Mouse (Mus musculus) thymus, adult 2 months (tissue): ENCODE data around the gene Gja8. TPM values are rescaled to one million over a fixed set of nuclear protein-coding genes. Genes with fewer than 3 reads are reported as not detected.

Experiments used
- DNase-seq: peaks from one replicate; pipeline ENCODE4 v3.0.0; 2021
- H3K27ac ChIP-seq: fragments of 200-500 bp; 2 replicates; pipeline ENCODE4 v1.5.1; 2012; ENCODE audit warnings: low read length, control low read depth; ENCODE audit not compliant: control insufficient read depth, insufficient read depth
- H3K27me3 ChIP-seq: fragments of 200-500 bp; 2 replicates; pipeline ENCODE4 v1.6.1; 2012; ENCODE audit warnings: mild to moderate bottlenecking, low read length, moderate library complexity, mixed read lengths; ENCODE audit not compliant: control insufficient read depth, insufficient read depth
- H3K36me3 ChIP-seq: fragments of 200-500 bp; 2 replicates; pipeline ENCODE4 v1.6.1; 2012; ENCODE audit warnings: mild to moderate bottlenecking, low read length, moderate library complexity; ENCODE audit not compliant: control insufficient read depth, insufficient read depth
- H3K4me1 ChIP-seq: fragments of 200-500 bp; replicated peaks from 2 replicates; pipeline ENCODE4 v1.6.1; 2012; ENCODE audit warnings: low read length; ENCODE audit not compliant: control insufficient read depth, insufficient read depth
- H3K4me3 ChIP-seq: fragments of 200-500 bp; 2 replicates; pipeline ENCODE4 v1.5.1; 2012; ENCODE audit warnings: mild to moderate bottlenecking, low read length, control low read depth, moderate library complexity; ENCODE audit not compliant: control insufficient read depth, insufficient read depth
- CTCF ChIP-seq: fragments of 200-500 bp; IDR thresholded peaks from 2 replicates; pipeline ENCODE4 v1.5.1; 2012; ENCODE audit warnings: mild to moderate bottlenecking, control low read depth, low read length, moderate library complexity, borderline replicate concordance; ENCODE audit not compliant: control insufficient read depth, poor library complexity, insufficient read depth; ENCODE audit errors: extremely low read depth
- POLR2A ChIP-seq: fragments of 200-500 bp; IDR thresholded peaks from 2 replicates; pipeline ENCODE4 v1.6.1; 2012; ENCODE audit warnings: mild to moderate bottlenecking, low read length, control low read depth, moderate library complexity; ENCODE audit not compliant: control insufficient read depth, poor library complexity, insufficient read depth; ENCODE audit errors: extremely low read depth
- WGBS: fragments of 180-500 bp; shearing (Covaris S2); methylation state at CpG from one replicate; pipeline ENCODE4 v1.1.7; 2018; 5-methylcytosine and 5-hydroxymethylcytosine counted together
- polyA plus RNA-seq: library from polyadenylated mRNA; depleted of rRNA; stranded (reverse); fragments of >200 nt; gene quantifications from 2 replicates; pipeline ENCODE4 v1.2.3, GENCODE M21; 2012; rRNA removed

Gene Gja8
- polyA plus RNA-seq, result 0.01 TPM in 2 replicates

DNA sequence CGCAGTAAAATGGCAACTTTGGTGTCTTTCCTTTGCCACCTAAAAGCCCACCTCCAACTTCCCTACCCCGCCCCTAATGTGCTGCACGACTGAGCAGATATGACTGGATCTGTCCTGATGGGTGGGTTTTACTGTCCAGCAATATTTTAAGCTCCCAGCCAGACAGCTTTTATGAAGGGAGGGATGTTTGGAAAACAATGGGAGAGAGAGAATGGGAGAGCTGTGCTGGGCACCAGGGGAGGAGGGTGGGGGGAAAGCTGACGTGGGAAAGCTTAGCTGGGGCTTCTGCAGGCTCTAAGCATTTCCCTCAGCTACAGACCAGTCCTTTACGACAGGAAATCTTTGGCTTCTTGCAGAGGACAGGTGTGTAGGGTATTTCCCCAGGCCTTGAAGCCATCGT is at the start of gene Gja8:
Gene Gja8 (minus strand): TSS at position 101 of the 400 bp plus-strand sequence.
- DNase-seq, result no peak
- no peak within 1 kb of the TSS for H3K4me3 ChIP-seq
- no peaks in the 10 kb centered on the region for H3K4me1 ChIP-seq
- TF ChIP-seq CTCF (no peak), POLR2A (no peak)
- no peaks in the 10 kb centered on the region for H3K27me3 ChIP-seq
- no peaks in the 10 kb centered on the region for H3K36me3 ChIP-seq
- H3K27ac ChIP-seq, result no peak within 1 kb of the TSS
- WGBS, result 67% methylated on average over 6 of the region's 6 CpGs

DNA sequence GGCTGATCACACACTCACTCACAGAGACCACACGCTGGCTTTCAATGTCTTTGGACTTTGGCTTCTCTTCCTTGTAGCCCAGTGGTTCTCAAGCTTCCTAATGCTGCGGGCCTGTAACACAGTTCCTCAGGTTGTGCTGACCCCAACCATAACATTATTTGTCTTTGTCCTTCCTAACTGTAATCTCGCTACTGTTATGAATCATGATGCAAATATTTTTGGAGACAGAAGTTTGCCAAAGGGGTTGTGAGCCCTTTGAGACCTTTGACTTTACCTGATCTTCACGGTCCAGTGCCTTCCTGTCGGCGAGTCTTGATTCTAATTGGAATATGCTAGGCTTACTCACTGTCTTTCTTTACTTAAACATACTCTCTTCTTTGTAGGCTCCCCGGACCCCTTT is 48.6 kb upstream of the Gja8 start:
- no peak for TF ChIP-seq CTCF
- TF ChIP-seq POLR2A, result no peak
- no peaks in the 10 kb centered on the region for H3K27me3 ChIP-seq
- H3K4me3 ChIP-seq, result no peak overlapping the region
- WGBS, result 96% methylated on average over 7 of the region's 7 CpGs
- H3K27ac ChIP-seq, result no peak overlapping the region
- H3K36me3 ChIP-seq, result no peaks in the 10 kb centered on the region
- no peak for DNase-seq
- H3K4me1 ChIP-seq, result no peaks in the 10 kb centered on the region

DNA sequence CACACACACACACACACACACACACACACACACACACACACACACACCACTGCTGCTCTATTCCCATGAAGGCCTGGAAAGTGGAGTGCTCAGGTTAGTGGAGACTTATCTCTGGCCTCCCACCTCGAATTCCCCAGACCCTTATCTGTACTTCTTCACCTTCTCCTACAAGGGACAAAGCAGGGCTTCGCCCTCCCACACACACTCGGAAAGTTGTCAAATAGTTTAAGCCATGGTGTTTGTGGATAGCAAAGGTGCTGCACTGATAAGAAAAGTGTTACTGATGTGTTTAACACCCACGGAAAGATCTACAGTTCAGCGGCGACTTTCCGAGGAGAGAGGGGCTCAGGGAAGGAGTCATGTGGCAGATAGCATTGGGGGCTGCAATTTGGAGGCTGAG is 45.2 kb upstream of the Gja8 start:
- Histone ChIP-seq H3K36me3 (no peaks in the 10 kb centered on the region), H3K4me3 (no peak overlapping the region), H3K27me3 (no peaks in the 10 kb centered on the region), H3K4me1 (no peaks in the 10 kb centered on the region), H3K27ac (no peak overlapping the region)
- DNase-seq, result no peak
- WGBS, result 66% methylated on average over 7 of the region's 7 CpGs
- no peak for TF ChIP-seq POLR2A
- TF ChIP-seq CTCF, result no peak

- Histone ChIP-seq H3K4me1 (no peaks in the 10 kb centered on the region), H3K4me3 (no peak overlapping the region), H3K27ac (no peak overlapping the region), H3K27me3 (no peaks in the 10 kb centered on the region), H3K36me3 (no peaks in the 10 kb centered on the region)
- no peak for DNase-seq
- TF ChIP-seq POLR2A (no peak), CTCF (no peak)
- WGBS, result 52% methylated on average over 12 of the region's 12 CpGs
Measured at GRCm38 (mm10) chr3:96963088-96964034, 37.5 kb upstream of the Gja8 start.

DNA sequence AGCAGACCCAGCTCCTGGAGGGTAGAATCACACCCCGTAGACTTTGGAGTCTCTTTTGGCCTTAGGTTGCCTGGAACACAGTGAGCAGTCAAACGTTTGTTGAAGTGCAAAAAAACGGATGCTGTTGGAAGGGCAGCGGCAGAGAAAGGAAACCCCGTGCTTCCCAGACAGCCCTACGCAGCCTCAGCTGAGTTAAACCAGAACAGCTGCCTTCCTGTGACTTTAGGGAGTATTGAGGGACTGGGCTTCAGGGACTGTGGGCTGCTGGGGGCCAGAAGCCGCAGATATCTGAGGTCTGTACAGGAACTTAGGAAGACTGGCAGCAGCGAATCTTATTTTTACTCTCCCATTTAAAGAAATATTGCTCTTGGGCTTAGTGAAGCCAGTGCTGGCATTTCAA is 34.8 kb upstream of the Gja8 start:
- no peak for TF ChIP-seq CTCF
- TF ChIP-seq POLR2A, result no peak

DNA sequence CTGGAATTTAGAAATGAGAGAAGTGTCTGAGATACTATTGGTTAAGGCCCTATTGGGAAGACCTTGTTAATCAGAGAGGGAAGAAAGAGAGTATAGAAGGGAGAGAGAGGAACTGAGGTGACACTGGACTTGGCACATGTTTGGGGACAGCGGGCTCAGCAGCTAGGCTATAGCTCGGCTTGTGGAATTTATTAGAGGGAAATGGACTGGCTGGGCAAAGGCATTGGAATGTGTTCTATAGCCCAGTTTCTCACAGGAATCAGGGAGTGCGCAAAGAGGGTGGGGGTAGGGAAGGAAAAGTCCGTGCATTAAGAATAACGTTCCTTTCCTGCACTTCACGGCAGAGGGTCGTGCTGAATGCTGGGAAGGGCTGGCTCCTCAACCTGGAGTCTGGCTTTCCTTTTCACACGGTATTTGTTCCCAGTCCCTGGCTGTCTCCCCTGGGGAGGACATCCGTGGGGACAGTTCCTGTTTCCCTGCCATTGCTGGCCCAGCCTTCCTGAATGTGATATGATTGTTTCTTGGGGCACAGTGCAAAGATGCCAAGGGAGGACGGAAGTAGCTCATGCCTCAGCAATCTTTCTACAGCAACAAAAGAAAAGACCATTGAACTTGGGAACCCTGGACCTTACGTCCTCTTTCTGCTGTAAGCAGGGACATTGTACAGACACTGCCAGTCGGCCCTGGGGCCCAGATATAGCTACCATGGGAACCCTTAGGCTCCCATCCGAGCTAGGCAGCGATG is 27.8 kb upstream of the Gja8 start:
- Histone ChIP-seq H3K27ac (no peak overlapping the region), H3K4me3 (no peak overlapping the region), H3K36me3 (no peaks in the 10 kb centered on the region), H3K4me1 (no peaks in the 10 kb centered on the region), H3K27me3 (no peaks in the 10 kb centered on the region)
- DNase-seq, result no peak
- TF ChIP-seq POLR2A (no peak), CTCF (no peak)
- WGBS, result 76% methylated on average over 14 of the region's 14 CpGs

More for the DNA sequence above, 34.8 kb upstream of the Gja8 start:
- Histone ChIP-seq H3K36me3 (no peaks in the 10 kb centered on the region), H3K27me3 (no peaks in the 10 kb centered on the region), H3K4me3 (no peak overlapping the region), H3K4me1 (no peaks in the 10 kb centered on the region), H3K27ac (no peak overlapping the region)
- WGBS, result 3% methylated on average over 8 of the region's 8 CpGs
- no peak for DNase-seq
